Mouse (Mus musculus): Measurements from ENCODE around the gene Atp23. TPM values are rescaled to one million over a fixed set of nuclear protein-coding genes. Genes with fewer than 3 reads are reported as not detected.

The Atp23 gene
- polyA plus RNA-seq, 1 experiment from 2014 or later: 10.0 TPM

Other genes with a start within 250 kb of the Atp23 start
- gene Ctdsp2, start 77.4 kb upstream of the Atp23 start, polyA plus RNA-seq (2015; fragmentation: Nextera tagmentation; extraction: Ambion mirVana): 22.9 and 27.6 TPM in 2 replicates
- gene Avil, start 99.4 kb upstream of the Atp23 start, polyA plus RNA-seq (2015; fragmentation: Nextera tagmentation; extraction: Ambion mirVana): 0.15 and 0.40 TPM in 2 replicates
- gene Tsfm, start 129.5 kb upstream of the Atp23 start, polyA plus RNA-seq (2015; fragmentation: Nextera tagmentation; extraction: Ambion mirVana): 60.8 and 66.0 TPM in 2 replicates
- gene Mettl1, start 140.1 kb upstream of the Atp23 start, polyA plus RNA-seq (2015; fragmentation: Nextera tagmentation; extraction: Ambion mirVana): 20.1 and 23.0 TPM in 2 replicates
- gene Eef1akmt3, start 140.2 kb upstream of the Atp23 start, polyA plus RNA-seq (2015; fragmentation: Nextera tagmentation; extraction: Ambion mirVana): 0.11 and 0.18 TPM in 2 replicates
- 0.20 and 0.26 TPM in 2 replicates for gene Cyp27b1, start 146.9 kb upstream of the Atp23 start, polyA plus RNA-seq (2015; fragmentation: Nextera tagmentation; extraction: Ambion mirVana)
- gene March9, start 158.8 kb upstream of the Atp23 start, polyA plus RNA-seq (2015; fragmentation: Nextera tagmentation; extraction: Ambion mirVana): 5.3 and 6.6 TPM in 2 replicates
- gene Cdk4, start 162.2 kb upstream of the Atp23 start, polyA plus RNA-seq (2015; fragmentation: Nextera tagmentation; extraction: Ambion mirVana): 1,494 and 1,664 TPM in 2 replicates
- gene Tspan31, start 168.9 kb upstream of the Atp23 start, polyA plus RNA-seq (2015; fragmentation: Nextera tagmentation; extraction: Ambion mirVana): 119 and 120 TPM in 2 replicates
- 2.2 and 4.7 TPM in 2 replicates for gene Agap2, start 173.9 kb upstream of the Atp23 start, polyA plus RNA-seq (2015; fragmentation: Nextera tagmentation; extraction: Ambion mirVana)
- gene Os9, start 219.8 kb upstream of the Atp23 start, polyA plus RNA-seq (2015; fragmentation: Nextera tagmentation; extraction: Ambion mirVana): 125 and 126 TPM in 2 replicates

Measured in forebrain, embryonic 16.5 days (tissue).